Mouse (Mus musculus) heart, postnatal 0 days (tissue): ENCODE measurements around the gene Dner. TPM values are rescaled to one million over a fixed set of nuclear protein-coding genes. Genes with fewer than 3 reads are reported as not detected.

Experiments used
- ATAC-seq: fragments of 200-750 bp; cut with Nextera tagmentation; 2 replicates; pipeline ENCODE4 v1.8.0; 2017; ENCODE audit warnings: low read depth, moderate number of reproducible peaks, moderate library complexity; ENCODE audit not compliant: insufficient read depth
- DNase-seq: peaks from one replicate; pipeline ENCODE4 v3.0.0-alpha.2; 2016; ENCODE audit warnings: low spot score
- H3K27ac ChIP-seq: fragments of 300-500 bp; sonication (generic); 2 replicates; pipeline ENCODE4 v1.5.1; 2014; ENCODE audit warnings: low read depth, mild to moderate bottlenecking
- H3K27me3 ChIP-seq: fragments of 300-500 bp; sonication (generic); 2 replicates; pipeline ENCODE4 v1.6.1; 2014; ENCODE audit warnings: low read length, mixed read lengths; ENCODE audit not compliant: control insufficient read depth, insufficient read depth
- H3K36me3 ChIP-seq: fragments of 300-500 bp; sonication (generic); replicated peaks from 2 replicates; pipeline ENCODE4 v1.6.1; 2014; ENCODE audit warnings: low read length, mixed read lengths; ENCODE audit not compliant: control insufficient read depth, insufficient read depth
- H3K4me1 ChIP-seq: fragments of 300-500 bp; sonication (generic); 2 replicates; pipeline ENCODE4 v1.6.1; 2014; ENCODE audit warnings: antibody characterized with exemption; ENCODE audit not compliant: control insufficient read depth, insufficient read depth
- H3K4me2 ChIP-seq: fragments of 300-500 bp; sonication (generic); 2 replicates; pipeline ENCODE4 v1.6.1; 2014; ENCODE audit warnings: low read depth, mild to moderate bottlenecking, low read length, moderate library complexity
- H3K4me3 ChIP-seq: fragments of 300-500 bp; sonication (generic); 2 replicates; pipeline ENCODE4 v1.5.1; 2014; ENCODE audit warnings: low read depth, low read length
- H3K9ac ChIP-seq: fragments of 300-500 bp; sonication (generic); replicated peaks from 2 replicates; pipeline ENCODE4 v1.6.1; 2014; ENCODE audit warnings: low read depth, low read length, mixed read lengths
- H3K9me3 ChIP-seq: fragments of 300-500 bp; sonication (generic); replicated peaks from 2 replicates; pipeline ENCODE4 v1.6.1; 2016; ENCODE audit warnings: low read length; ENCODE audit not compliant: control insufficient read depth
- CTCF ChIP-seq: IDR thresholded peaks from 2 replicates; pipeline ENCODE4 v1.5.1; 2016; ENCODE audit warnings: antibody characterized with exemption, control low read depth, low read depth
- EP300 ChIP-seq: IDR thresholded peaks from 2 replicates; pipeline ENCODE4 v1.6.1; 2016; ENCODE audit warnings: antibody characterized with exemption, low read depth
- WGBS: fragments of 180-500 bp; shearing (Covaris S2); extraction: QIAGEN DNeasy Blood & Tissue Kit; methylation state at CpG from one replicate; pipeline ENCODE4 v1.1.7; 2014; 5-methylcytosine and 5-hydroxymethylcytosine counted together
- polyA plus RNA-seq: library from polyadenylated mRNA; unstranded; fragments of >200 nt; fragmentation: Nextera tagmentation; extraction: Ambion mirVana; gene quantifications from 2 replicates; pipeline ENCODE4 v1.2.1, GENCODE M21; 2015
- total RNA-seq: library from RNA; depleted of rRNA; stranded (reverse); fragments of >200 nt; gene quantifications from 2 replicates; pipeline ENCODE4 v1.2.3, GENCODE M21; 2014; ENCODE audit warnings: low replicate concordance

Dner gene
- total and polyA plus RNA-seq, 2 experiments from 2014 or later: 0.19 to 0.76 TPM

- no peak overlapping the region for H3K9ac ChIP-seq
- H3K27ac ChIP-seq: no peak overlapping the region
- no peak overlapping the region for H3K4me3 ChIP-seq
- DNase-seq: no peak
- no peak for ATAC-seq
- no peaks in the 10 kb centered on the region for H3K9me3 ChIP-seq
- H3K27me3 ChIP-seq: no peaks in the 10 kb centered on the region
- H3K4me2 ChIP-seq: no peak overlapping the region
- WGBS: 86% methylated on average over 1 of the region's 1 CpGs
- TF ChIP-seq EP300: no peak
- no peaks in the 10 kb centered on the region for H3K4me1 ChIP-seq
- H3K36me3 ChIP-seq: peaks cover 67% of the 10 kb centered on the region
These were observed 35.7 kb upstream of the Dner start for GRCm38 (mm10) chr1:84731763-84732162.

GRCm38 (mm10) chr1:84722841-84723240 lies 26.8 kb upstream of the Dner start:
- Histone ChIP-seq H3K4me2 (no peak overlapping the region), H3K4me3 (no peak overlapping the region), H3K9me3 (no peaks in the 10 kb centered on the region), H3K4me1 (0 out of 2 replicates have a peak, but pooled peaks cover 4% of the 10 kb centered on the region), H3K27ac (0 out of 2 replicates have a peak overlapping the region, but pooled peaks have one; percentile 23), H3K9ac (no peak overlapping the region), H3K27me3 (no peaks in the 10 kb centered on the region), H3K36me3 (peaks cover 46% of the 10 kb centered on the region)
- DNase-seq: peak; percentile 13
- peak; percentile 63; the same call in 1 of the 2 replicates for ATAC-seq
- TF ChIP-seq EP300 (no peak), CTCF (no peak)

DNA sequence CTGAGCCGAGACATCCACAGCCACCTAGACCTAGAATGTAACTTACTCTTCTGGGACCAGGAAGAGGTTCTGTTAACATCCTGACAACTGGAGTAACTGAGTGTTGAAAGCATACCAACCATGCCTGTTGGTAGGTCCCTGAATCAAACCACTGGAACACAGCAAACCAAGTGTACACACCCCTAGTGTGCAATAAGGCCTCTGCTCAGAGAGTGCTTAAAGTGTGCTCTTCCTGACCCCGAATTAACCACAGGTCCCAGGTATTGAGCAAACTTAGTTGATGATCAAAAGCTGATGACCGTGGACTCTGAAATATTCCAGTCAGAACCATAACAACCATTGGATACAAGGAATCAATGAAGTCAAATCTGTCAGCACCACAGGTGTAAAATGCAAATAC lies 26.4 kb upstream of the Dner start:
- 94% methylated on average over 3 of the region's 3 CpGs for WGBS
- Histone ChIP-seq H3K27me3 (no peaks in the 10 kb centered on the region), H3K27ac (no peak overlapping the region), H3K9ac (no peak overlapping the region), H3K4me1 (0 out of 2 replicates have a peak, but pooled peaks cover 4% of the 10 kb centered on the region), H3K36me3 (peaks cover 42% of the 10 kb centered on the region), H3K4me3 (no peak overlapping the region), H3K9me3 (no peaks in the 10 kb centered on the region), H3K4me2 (no peak overlapping the region)
- no peak for TF ChIP-seq EP300
- TF ChIP-seq CTCF: no peak
- ATAC-seq (no peak), DNase-seq (no peak)

DNA sequence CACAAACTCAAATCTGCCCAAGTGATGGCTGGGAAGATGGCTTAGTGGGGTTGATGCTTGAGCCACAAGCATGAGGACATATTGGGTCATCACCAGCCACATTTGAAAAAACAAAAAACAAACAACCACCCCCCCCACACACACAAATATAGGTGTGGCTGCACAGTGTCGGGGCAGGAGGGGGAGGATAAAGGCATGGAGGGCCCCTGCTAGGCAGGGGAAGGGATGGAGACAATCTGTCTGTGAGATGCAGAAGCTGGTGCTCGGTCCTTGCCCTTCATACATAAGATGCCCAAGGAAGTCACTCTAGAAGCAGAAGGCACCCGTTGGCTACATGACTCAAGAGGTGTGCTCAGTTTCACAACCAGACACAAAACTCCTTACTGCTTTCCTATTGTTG lies 25.9 kb upstream of the Dner start:
- no peak overlapping the region for H3K9ac ChIP-seq
- 89% methylated on average over 3 of the region's 3 CpGs for WGBS
- ATAC-seq (no peak), DNase-seq (no peak)
- H3K4me1 ChIP-seq: 0 out of 2 replicates have a peak, but pooled peaks cover 4% of the 10 kb centered on the region
- H3K27me3 ChIP-seq: no peaks in the 10 kb centered on the region
- no peak for TF ChIP-seq CTCF
- TF ChIP-seq EP300: no peak
- no peak overlapping the region for H3K4me2 ChIP-seq
- H3K9me3 ChIP-seq: no peaks in the 10 kb centered on the region
- no peak overlapping the region for H3K27ac ChIP-seq
- peaks cover 38% of the 10 kb centered on the region for H3K36me3 ChIP-seq
- H3K4me3 ChIP-seq: no peak overlapping the region

DNA sequence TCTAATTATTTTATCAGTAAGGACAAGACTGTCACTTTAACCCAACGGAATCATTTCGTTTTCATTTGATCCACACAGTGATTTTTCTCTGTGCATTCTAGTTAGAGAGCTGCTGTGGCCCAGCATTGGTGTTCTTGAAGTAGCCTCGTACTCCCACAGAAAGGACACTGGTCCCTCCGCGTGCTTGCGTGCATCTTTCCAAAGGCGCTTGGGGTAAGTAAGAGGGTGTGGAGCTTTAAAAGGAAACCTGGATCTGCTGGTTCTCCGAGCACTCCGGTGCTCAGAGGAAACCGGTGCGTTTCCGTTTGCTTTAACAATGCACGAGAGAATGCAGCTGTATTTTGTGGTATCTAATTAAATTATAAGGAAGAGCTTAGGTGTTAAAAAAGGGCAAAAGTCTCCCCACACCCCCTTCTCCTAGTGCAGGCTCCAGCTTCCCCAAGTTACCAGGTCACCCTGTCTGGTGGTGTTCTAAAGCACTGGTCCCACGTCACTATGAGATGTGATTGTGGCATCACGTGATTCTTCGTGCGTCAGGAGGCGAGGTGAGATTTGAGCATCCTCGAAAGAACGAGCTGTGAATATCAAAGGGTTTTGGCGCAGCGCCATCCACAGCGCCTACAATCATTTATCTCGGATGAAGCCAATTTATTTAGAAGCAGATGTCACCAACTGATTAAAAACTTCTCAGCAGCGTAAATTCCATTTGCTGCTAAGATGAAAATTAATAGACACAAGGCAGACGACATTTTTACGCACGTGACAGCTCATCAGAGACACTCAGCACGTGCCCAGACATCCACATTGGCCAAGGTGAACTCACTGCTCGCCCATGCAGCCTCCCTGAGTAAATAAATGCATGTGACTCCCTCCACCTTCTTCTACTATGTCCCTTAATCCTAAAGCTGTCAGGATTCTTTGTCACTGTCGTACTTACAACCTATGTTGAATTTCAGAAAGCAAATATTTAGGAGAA lies 14.1 kb upstream of the Dner start:
- Histone ChIP-seq H3K4me1 (no peaks in the 10 kb centered on the region), H3K4me3 (peak overlapping the region; percentile 3; the same call in 1 of the 2 replicates), H3K27me3 (no peaks in the 10 kb centered on the region), H3K27ac (no peak overlapping the region), H3K9me3 (no peaks in the 10 kb centered on the region), H3K4me2 (peak overlapping the region; percentile 40), H3K36me3 (no peaks in the 10 kb centered on the region), H3K9ac (no peak overlapping the region)
- ATAC-seq: no peak
- DNase-seq: no peak
- WGBS: 15% methylated on average over 31 of the region's 31 CpGs
- TF ChIP-seq EP300: no peak
